Mouse (Mus musculus): Measurements from ENCODE around the gene Dhodh. TPM values are rescaled to one million over a fixed set of nuclear protein-coding genes. Genes with fewer than 3 reads are reported as not detected.
A peak's percentile ranks its signal among the peaks of the same experiment; 100 is the strongest.

The Dhodh gene
- polyA plus RNA-seq, 1 experiment from 2014 or later, result 46.7 TPM

GRCm38 (mm10) chr8:109614243-109615210 is 6.1 kb upstream of the Dhodh start, which contains the start of gene Pkd1l3:
Gene Pkd1l3, plus strand, starts transcription at chr8:109614517.
- Histone ChIP-seq H3K4me2 (peak within 1 kb of the TSS; percentile 27), H3K27me3 (no peaks in the 10 kb centered on the region), H3K36me3 (no peaks in the 10 kb centered on the region), H3K4me1 (no peaks in the 10 kb centered on the region), H3K9ac (no peak within 1 kb of the TSS), H3K27ac (no peak within 1 kb of the TSS), H3K9me3 (0 out of 2 replicates have a peak, but pooled peaks cover 3% of the 10 kb centered on the region), H3K4me3 (no peak within 1 kb of the TSS)
- no peak for ATAC-seq (ENCODE audit: borderline replicate concordance, extremely low read depth, low FRiP score, low TSS enrichment)
- 55% methylated on average over 27 of the region's 27 CpGs for WGBS

DNA sequence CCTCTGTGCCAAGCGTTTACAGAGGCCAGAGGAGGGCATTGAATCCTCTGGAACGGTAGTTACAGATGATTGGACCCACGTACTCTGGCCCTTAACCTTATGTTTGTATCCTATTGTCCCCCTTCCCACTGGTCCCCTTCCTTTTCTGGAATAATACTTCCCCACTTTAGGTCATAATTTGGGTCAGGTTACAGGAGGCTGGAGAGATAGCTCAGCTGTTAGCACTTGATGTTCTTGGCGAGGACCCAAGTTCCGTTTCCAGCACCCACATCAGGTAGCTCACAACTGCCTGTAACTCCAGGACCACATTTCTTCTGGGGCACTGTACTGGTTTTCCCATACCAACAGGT is 655 bp upstream of the Dhodh start:
- no peaks in the 10 kb centered on the region for H3K27me3 ChIP-seq
- no peak for ATAC-seq (ENCODE audit: borderline replicate concordance, extremely low read depth, low FRiP score, low TSS enrichment)
- 9% methylated on average over 5 of the region's 5 CpGs for WGBS
- H3K4me3 ChIP-seq, result peak overlapping the region; percentile 60
- peak overlapping the region; percentile 99 for H3K27ac ChIP-seq
- H3K9ac ChIP-seq, result peak overlapping the region; percentile 64
- H3K4me2 ChIP-seq, result peak overlapping the region; percentile 80
- H3K4me1 ChIP-seq, result peaks cover 17% of the 10 kb centered on the region
- H3K36me3 ChIP-seq, result no peaks in the 10 kb centered on the region
- no peaks in the 10 kb centered on the region for H3K9me3 ChIP-seq

- WGBS, result 3% methylated on average over 12 of the region's 12 CpGs
Observed at GRCm38 (mm10) chr8:109607650-109608049, 823 bp downstream of the Dhodh start.

GRCm38 (mm10) chr8:109606725-109607124 is 1.7 kb downstream of the Dhodh start:
- peaks cover 10% of the 10 kb centered on the region for H3K36me3 ChIP-seq
- H3K9me3 ChIP-seq, result no peaks in the 10 kb centered on the region
- ATAC-seq (ENCODE audit: borderline replicate concordance, extremely low read depth, low FRiP score, low TSS enrichment), result no peak
- no peak overlapping the region for H3K4me2 ChIP-seq
- 74% methylated on average over 2 of the region's 2 CpGs for WGBS
- no peaks in the 10 kb centered on the region for H3K27me3 ChIP-seq
- H3K27ac ChIP-seq, result no peak overlapping the region
- peaks cover 17% of the 10 kb centered on the region for H3K4me1 ChIP-seq
- H3K9ac ChIP-seq, result no peak overlapping the region
- H3K4me3 ChIP-seq, result no peak overlapping the region

More at GRCm38 (mm10) chr8:109607650-109608049, 823 bp downstream of the Dhodh start:
- Histone ChIP-seq H3K9me3 (no peaks in the 10 kb centered on the region), H3K36me3 (peaks cover 7% of the 10 kb centered on the region), H3K4me3 (peak overlapping the region; percentile 60), H3K4me1 (peaks cover 17% of the 10 kb centered on the region), H3K9ac (peak overlapping the region; percentile 54), H3K4me2 (peak overlapping the region; percentile 80), H3K27ac (peak overlapping the region; percentile 99), H3K27me3 (no peaks in the 10 kb centered on the region)
- ATAC-seq (ENCODE audit: borderline replicate concordance, extremely low read depth, low FRiP score, low TSS enrichment), result no peak

DNA sequence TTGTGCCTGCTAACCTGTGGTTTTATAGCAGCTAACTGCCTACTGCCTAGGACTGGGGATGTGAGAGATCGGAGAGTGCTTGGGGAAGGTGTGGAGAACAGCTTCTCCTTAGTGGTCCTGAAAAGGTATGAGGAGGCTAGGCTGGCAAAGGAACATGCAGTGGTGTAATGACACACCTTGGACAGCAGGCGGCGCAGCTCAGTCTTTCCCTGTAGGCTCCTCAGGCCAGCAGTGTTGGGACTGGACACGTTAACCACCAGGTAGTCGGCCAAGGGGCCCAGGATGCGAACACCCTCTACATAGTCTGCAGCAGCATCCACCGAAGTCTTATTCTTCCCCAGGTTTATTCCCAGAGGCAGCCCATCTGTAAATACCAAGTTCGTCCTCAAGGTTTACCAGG is 12.6 kb downstream of the Dhodh start:
- Histone ChIP-seq H3K36me3 (peaks cover 27% of the 10 kb centered on the region), H3K27me3 (no peaks in the 10 kb centered on the region), H3K27ac (no peak overlapping the region), H3K4me1 (no peaks in the 10 kb centered on the region), H3K4me2 (no peak overlapping the region), H3K9ac (no peak overlapping the region), H3K4me3 (no peak overlapping the region), H3K9me3 (no peaks in the 10 kb centered on the region)
- no peak for ATAC-seq (ENCODE audit: borderline replicate concordance, extremely low read depth, low FRiP score, low TSS enrichment)
- 43% methylated on average over 8 of the region's 8 CpGs for WGBS

DNA sequence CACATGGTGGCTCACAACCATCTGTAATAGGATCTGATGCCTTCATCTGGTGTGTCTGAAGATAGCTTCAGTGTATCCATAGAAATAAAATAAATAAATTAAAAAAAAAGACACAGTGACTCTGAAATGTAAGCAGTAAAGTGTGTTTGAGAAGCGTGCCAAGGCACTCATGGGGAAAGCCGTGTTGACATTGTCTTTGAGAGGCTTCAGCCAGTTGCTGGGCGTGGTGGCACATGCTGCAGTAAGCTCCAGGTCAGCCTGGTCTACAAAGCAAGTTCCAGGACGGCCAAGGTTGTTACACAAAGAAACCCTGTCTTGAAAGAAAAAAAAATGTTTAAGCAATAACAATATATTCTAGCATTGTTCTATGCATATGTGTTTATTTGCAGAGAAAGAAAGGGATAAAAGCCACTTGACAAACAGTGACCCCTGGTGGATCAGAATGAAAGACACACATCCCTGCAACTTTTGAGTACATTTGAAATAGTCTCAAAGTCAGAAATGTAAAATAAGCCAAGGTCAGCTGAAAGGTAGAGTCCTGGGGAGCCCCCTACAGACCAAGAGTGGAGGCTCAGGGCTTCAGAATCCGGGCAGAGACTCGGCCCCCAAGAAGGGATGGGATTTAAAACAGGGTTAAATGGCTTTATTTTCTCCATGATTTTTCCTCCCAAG is 15.2 kb downstream of the Dhodh start:
- Histone ChIP-seq H3K9ac (no peak overlapping the region), H3K4me2 (no peak overlapping the region), H3K4me3 (no peak overlapping the region), H3K27me3 (no peaks in the 10 kb centered on the region), H3K36me3 (peaks cover 25% of the 10 kb centered on the region), H3K9me3 (no peaks in the 10 kb centered on the region), H3K4me1 (no peaks in the 10 kb centered on the region), H3K27ac (peak overlapping the region; percentile 29; the same call in 1 of the 2 replicates)
- 61% methylated on average over 6 of the region's 6 CpGs for WGBS
- no peak for ATAC-seq (ENCODE audit: borderline replicate concordance, extremely low read depth, low FRiP score, low TSS enrichment)

DNA sequence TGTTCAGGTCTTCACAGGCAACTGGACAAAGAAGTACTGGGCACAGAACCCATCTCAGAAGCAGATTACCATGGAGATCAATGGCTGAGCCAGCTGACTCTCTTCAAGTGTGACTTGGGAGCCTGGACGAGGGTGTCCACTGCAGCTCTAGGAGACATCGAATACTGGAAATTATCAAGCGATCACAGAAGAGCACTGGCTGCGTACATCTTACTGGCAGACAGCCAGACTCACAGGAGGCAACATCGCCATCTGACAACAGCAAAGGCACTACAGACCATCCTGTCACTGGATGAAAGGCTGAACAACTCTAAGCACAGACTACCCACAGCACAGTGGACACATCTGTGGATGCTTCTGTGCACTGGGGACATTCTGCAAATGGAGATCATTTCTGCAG is 16.3 kb downstream of the Dhodh start:
- H3K9me3 ChIP-seq, result no peaks in the 10 kb centered on the region
- no peak overlapping the region for H3K9ac ChIP-seq
- ATAC-seq (ENCODE audit: borderline replicate concordance, extremely low read depth, low FRiP score, low TSS enrichment), result no peak
- H3K27me3 ChIP-seq, result no peaks in the 10 kb centered on the region
- H3K4me3 ChIP-seq, result no peak overlapping the region
- H3K4me1 ChIP-seq, result no peaks in the 10 kb centered on the region
- H3K36me3 ChIP-seq, result peaks cover 25% of the 10 kb centered on the region
- H3K4me2 ChIP-seq, result no peak overlapping the region
- WGBS, result 70% methylated on average over 5 of the region's 5 CpGs
- no peak overlapping the region for H3K27ac ChIP-seq

- no peaks in the 10 kb centered on the region for H3K4me1 ChIP-seq
- peaks cover 25% of the 10 kb centered on the region for H3K36me3 ChIP-seq
- H3K9me3 ChIP-seq, result no peaks in the 10 kb centered on the region
- H3K4me2 ChIP-seq, result no peak overlapping the region
- ATAC-seq (ENCODE audit: borderline replicate concordance, extremely low read depth, low FRiP score, low TSS enrichment), result no peak
- 78% methylated on average over 3 of the region's 3 CpGs for WGBS
- no peaks in the 10 kb centered on the region for H3K27me3 ChIP-seq
- H3K9ac ChIP-seq, result no peak overlapping the region
- no peak overlapping the region for H3K4me3 ChIP-seq
- no peak overlapping the region for H3K27ac ChIP-seq
Observed at GRCm38 (mm10) chr8:109591367-109591766, 17.1 kb downstream of the Dhodh start.

GRCm38 (mm10) chr8:109590901-109591300 is 17.6 kb downstream of the Dhodh start:
- no peak for ATAC-seq (ENCODE audit: borderline replicate concordance, extremely low read depth, low FRiP score, low TSS enrichment)
- H3K27ac ChIP-seq, result no peak overlapping the region
- H3K4me3 ChIP-seq, result no peak overlapping the region
- no peaks in the 10 kb centered on the region for H3K9me3 ChIP-seq
- no peaks in the 10 kb centered on the region for H3K4me1 ChIP-seq
- no peaks in the 10 kb centered on the region for H3K27me3 ChIP-seq
- no peak overlapping the region for H3K9ac ChIP-seq
- H3K4me2 ChIP-seq, result no peak overlapping the region
- peaks cover 25% of the 10 kb centered on the region for H3K36me3 ChIP-seq
- 84% methylated on average over 9 of the region's 9 CpGs for WGBS

- peak; percentile 88 for ATAC-seq (ENCODE audit: borderline replicate concordance, extremely low read depth, low FRiP score, low TSS enrichment)
- Histone ChIP-seq H3K27ac (peak overlapping the region; percentile 90), H3K9me3 (no peaks in the 10 kb centered on the region), H3K4me2 (peak overlapping the region; percentile 0; the same call in 1 of the 2 replicates), H3K36me3 (0 out of 2 replicates have a peak, but pooled peaks cover under 1% of the 10 kb centered on the region), H3K4me1 (no peaks in the 10 kb centered on the region), H3K27me3 (no peaks in the 10 kb centered on the region), H3K9ac (no peak overlapping the region), H3K4me3 (no peak overlapping the region)
- WGBS, result 44% methylated on average over 7 of the region's 7 CpGs
Observed at GRCm38 (mm10) chr8:109586972-109587504, 21.4 kb downstream of the Dhodh start.

- H3K36me3 ChIP-seq, result no peaks in the 10 kb centered on the region
- no peak overlapping the region for H3K4me2 ChIP-seq
- no peak for ATAC-seq (ENCODE audit: borderline replicate concordance, extremely low read depth, low FRiP score, low TSS enrichment)
- no peaks in the 10 kb centered on the region for H3K9me3 ChIP-seq
- H3K4me1 ChIP-seq, result no peaks in the 10 kb centered on the region
- no peak overlapping the region for H3K4me3 ChIP-seq
- H3K9ac ChIP-seq, result no peak overlapping the region
- H3K27me3 ChIP-seq, result no peaks in the 10 kb centered on the region
- no peak overlapping the region for H3K27ac ChIP-seq
Observed at GRCm38 (mm10) chr8:109585652-109586051, 22.8 kb downstream of the Dhodh start.

- Histone ChIP-seq H3K27ac (no peak overlapping the region), H3K27me3 (no peaks in the 10 kb centered on the region), H3K9me3 (no peaks in the 10 kb centered on the region), H3K4me2 (no peak overlapping the region), H3K36me3 (no peaks in the 10 kb centered on the region), H3K4me1 (no peaks in the 10 kb centered on the region), H3K9ac (no peak overlapping the region), H3K4me3 (no peak overlapping the region)
- 58% methylated on average over 3 of the region's 3 CpGs for WGBS
- ATAC-seq (ENCODE audit: borderline replicate concordance, extremely low read depth, low FRiP score, low TSS enrichment), result no peak
Observed at GRCm38 (mm10) chr8:109584830-109585229, 23.6 kb downstream of the Dhodh start.
